Mouse (Mus musculus) heart, embryonic 10.5 days (tissue): ENCODE measurements around the gene Efnb3. TPM values are rescaled to one million over a fixed set of nuclear protein-coding genes. Genes with fewer than 3 reads are reported as not detected.
A peak's percentile ranks its signal among the peaks of the same experiment; 100 is the strongest.

ENCODE experiments used
- DNase-seq: peaks from one replicate; pipeline ENCODE4 v3.0.0-alpha.2; 2017; ENCODE audit warnings: low spot score
- H3K27ac ChIP-seq: fragments of 300-500 bp; sonication (generic); 2 replicates; pipeline ENCODE4 v1.5.1; 2016; ENCODE audit warnings: mild to moderate bottlenecking
- H3K27me3 ChIP-seq: fragments of 300-500 bp; sonication (generic); 2 replicates; pipeline ENCODE4 v1.6.1; 2016; ENCODE audit warnings: mild to moderate bottlenecking; ENCODE audit not compliant: poor library complexity, insufficient read depth, severe bottlenecking
- H3K36me3 ChIP-seq: fragments of 300-500 bp; sonication (generic); 2 replicates; pipeline ENCODE4 v1.6.1; 2016; ENCODE audit warnings: mild to moderate bottlenecking, moderate library complexity
- H3K4me1 ChIP-seq: fragments of 300-500 bp; sonication (generic); 2 replicates; pipeline ENCODE4 v1.6.1; 2016; ENCODE audit warnings: mild to moderate bottlenecking
- H3K4me3 ChIP-seq: fragments of 300-500 bp; sonication (generic); 2 replicates; pipeline ENCODE4 v1.5.1; 2016; ENCODE audit warnings: mild to moderate bottlenecking, moderate library complexity
- H3K9me3 ChIP-seq: fragments of 300-500 bp; sonication (generic); 2 replicates; pipeline ENCODE4 v1.6.1; 2016; ENCODE audit warnings: mild to moderate bottlenecking, moderate library complexity
- WGBS: fragments of 180-500 bp; shearing (Covaris S2); methylation state at CpG from one replicate; pipeline ENCODE4 v1.1.7; 2016; 5-methylcytosine and 5-hydroxymethylcytosine counted together
- microRNA-seq: library from miRNA; unstranded; fragments of <30 nt; microRNA quantifications from one replicate; pipeline ENCODE4, GENCODE M21; 2017
- polyA plus RNA-seq: library from polyadenylated mRNA; unstranded; fragments of >200 nt; fragmentation: Nextera tagmentation; extraction: Ambion mirVana; gene quantifications from 2 replicates; pipeline ENCODE4 v1.2.1, GENCODE M21; 2016

The Efnb3 gene
- polyA plus RNA-seq, 1 experiment from 2014 or later, result 61.0 TPM

DNA sequence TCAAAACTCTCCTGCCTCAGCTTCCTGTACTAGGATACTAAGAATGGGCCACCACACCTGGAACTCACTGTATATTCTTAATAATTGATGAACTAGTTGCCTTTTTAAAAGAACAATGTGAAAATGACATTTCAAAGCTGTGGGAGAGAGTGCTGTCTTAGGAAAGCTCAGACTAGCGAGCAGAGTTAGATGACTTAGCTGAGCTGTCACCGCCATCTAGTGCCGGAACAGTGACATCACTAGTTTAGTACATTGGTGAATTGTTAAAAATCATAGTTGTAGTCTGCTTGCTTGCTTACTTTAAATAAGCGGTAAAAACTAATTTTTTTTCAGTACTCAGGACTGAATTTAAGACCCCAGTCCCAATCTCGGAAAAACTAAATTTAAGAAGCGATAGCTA, 46.2 kb downstream of the Efnb3 start:
- Histone ChIP-seq H3K4me3 (no peak overlapping the region), H3K36me3 (no peaks in the 10 kb centered on the region), H3K27ac (peak overlapping the region; percentile 24; the same call in 1 of the 2 replicates), H3K9me3 (no peaks in the 10 kb centered on the region), H3K27me3 (peaks cover 42% of the 10 kb centered on the region), H3K4me1 (peaks cover 24% of the 10 kb centered on the region)
- WGBS, result 9% methylated on average over 6 of the region's 6 CpGs
- no peak for DNase-seq

- DNase-seq, result no peak
- peaks cover 15% of the 10 kb centered on the region for H3K27me3 ChIP-seq
- H3K9me3 ChIP-seq, result no peaks in the 10 kb centered on the region
- H3K36me3 ChIP-seq, result no peaks in the 10 kb centered on the region
- no peak overlapping the region; the same call in 1 of the 2 replicates for H3K4me3 ChIP-seq
- peak overlapping the region; percentile 75 for H3K27ac ChIP-seq
- WGBS, result 3% methylated on average over 7 of the region's 7 CpGs
- peaks cover 24% of the 10 kb centered on the region for H3K4me1 ChIP-seq
These were observed 49.1 kb downstream of the Efnb3 start for GRCm38 (mm10) chr11:69510796-69511496.

Small RNA genes lying within 50 kb of the gene (microRNA-seq; reads per million reads assigned to microRNA genes)
- gene Gm27493, result not detected

Other genes starting within 250 kb of the Efnb3 start
- gene Cntrob, start 236.4 kb downstream of the Efnb3 start, polyA plus RNA-seq, result 20.7 and 21.4 TPM in 2 replicates
- gene Trappc1, start 236.2 kb downstream of the Efnb3 start, polyA plus RNA-seq, result 155 and 186 TPM in 2 replicates
- 0.45 and 0.59 TPM in 2 replicates for gene Kcnab3, start 233.9 kb downstream of the Efnb3 start, polyA plus RNA-seq
- 6.4 and 9.8 TPM in 2 replicates for gene Rnf227, start 219.7 kb downstream of the Efnb3 start, polyA plus RNA-seq
- 15.8 and 26.5 TPM in 2 replicates for gene Chd3, start 190.8 kb downstream of the Efnb3 start, polyA plus RNA-seq
- 158 and 165 TPM in 2 replicates for gene Naa38, start 164.7 kb downstream of the Efnb3 start, polyA plus RNA-seq
- 27.4 and 31.8 TPM in 2 replicates for gene Cyb5d1, start 164.6 kb downstream of the Efnb3 start, polyA plus RNA-seq
- 38.9 and 52.5 TPM in 2 replicates for gene Tmem88, start 162.0 kb downstream of the Efnb3 start, polyA plus RNA-seq
- 20.9 and 26.9 TPM in 2 replicates for gene Kdm6b, start 146.5 kb downstream of the Efnb3 start, polyA plus RNA-seq
- 0.18 and 0.95 TPM in 2 replicates for gene Dnah2, start 11.1 kb downstream of the Efnb3 start, polyA plus RNA-seq
- gene Wrap53, start 20.1 kb upstream of the Efnb3 start, polyA plus RNA-seq, result 27.2 and 32.4 TPM in 2 replicates
- 104 and 161 TPM in 2 replicates for gene Trp53, start 20.2 kb upstream of the Efnb3 start, polyA plus RNA-seq
- gene Atp1b2, start 45.7 kb upstream of the Efnb3 start, polyA plus RNA-seq, result 15.6 and 24.1 TPM in 2 replicates
- 0.25 and 7.5 TPM in 2 replicates for gene Shbg, start 57.7 kb upstream of the Efnb3 start, polyA plus RNA-seq
- gene Sat2, start 61.8 kb upstream of the Efnb3 start, polyA plus RNA-seq, result 18.8 and 21.8 TPM in 2 replicates
- gene Fxr2, start 72.8 kb upstream of the Efnb3 start, polyA plus RNA-seq, result 31.5 and 44.7 TPM in 2 replicates
- gene Sox15, start 95.1 kb upstream of the Efnb3 start, polyA plus RNA-seq, result 0.15 TPM in 1 of 2 replicates, not detected in the other
- gene Mpdu1, start 102.4 kb upstream of the Efnb3 start, polyA plus RNA-seq, result 62.1 and 63.7 TPM in 2 replicates
- gene Cd68, start 105.9 kb upstream of the Efnb3 start, polyA plus RNA-seq, result 2.0 and 4.4 TPM in 2 replicates
- 481 and 586 TPM in 2 replicates for gene Eif4a1, start 112.2 kb upstream of the Efnb3 start, polyA plus RNA-seq
- 95.3 and 108 TPM in 2 replicates for gene Senp3, start 121.9 kb upstream of the Efnb3 start, polyA plus RNA-seq
- 0.25 TPM in 1 of 2 replicates, not detected in the other for gene Tnfsf13, start 125.6 kb upstream of the Efnb3 start, polyA plus RNA-seq
- gene Tnfsf12, start 135.6 kb upstream of the Efnb3 start, polyA plus RNA-seq, result 3.0 and 4.7 TPM in 2 replicates
- 1.8 and 2.2 TPM in 2 replicates for gene Tnfsfm13, start 135.9 kb upstream of the Efnb3 start, polyA plus RNA-seq
- gene Polr2a, start 198.4 kb upstream of the Efnb3 start, polyA plus RNA-seq, result 24.9 and 29.6 TPM in 2 replicates
- gene Slc35g3, start 201.8 kb upstream of the Efnb3 start, polyA plus RNA-seq, result 0.16 TPM in 1 of 2 replicates, not detected in the other
- 1.7 and 2.4 TPM in 2 replicates for gene Zbtb4, start 205.7 kb upstream of the Efnb3 start, polyA plus RNA-seq
- 3.9 and 4.9 TPM in 2 replicates for gene Chrnb1, start 235.7 kb upstream of the Efnb3 start, polyA plus RNA-seq
- gene Fgf11, start 241.7 kb upstream of the Efnb3 start, polyA plus RNA-seq, result 0.97 and 1.1 TPM in 2 replicates
- gene Tmem102, start 245.4 kb upstream of the Efnb3 start, polyA plus RNA-seq, result 1.5 and 1.8 TPM in 2 replicates